Mouse (Mus musculus) bone marrow macrophage, adult 2 months (primary cell): ENCODE data around the gene Shbg.

Experiments used
- CTCF ChIP-seq: IDR thresholded peaks from 2 replicates; pipeline ENCODE4 v1.5.1; 2012; ENCODE audit warnings: low read depth, mild to moderate bottlenecking, low read length, moderate library complexity
- POLR2A ChIP-seq: IDR thresholded peaks from 2 replicates; pipeline ENCODE4 v1.6.1; 2012; ENCODE audit warnings: mild to moderate bottlenecking, low read depth, low read length, borderline replicate concordance

GRCm38 (mm10) chr11:69601768-69602167 is 15.9 kb downstream of the Shbg start:
- no peak for TF ChIP-seq CTCF
- no peak for TF ChIP-seq POLR2A
